Mouse (Mus musculus) B cell, adult 62 days (primary cell): ENCODE results near the gene Olfr744. TPM values are rescaled to one million over a fixed set of nuclear protein-coding genes. Genes with fewer than 3 reads are reported as not detected.

Experiments used
- total RNA-seq: library from RNA; stranded (reverse); gene quantifications from 4 replicates; pipeline ENCODE4 v1.2.4, GENCODE M21; 2023

Olfr744 gene
- total RNA-seq = not detected in 4 replicates

GRCm38 (mm10) chr14:50614579-50614978 lies at the start of gene Olfr744:
Gene Olfr744 (plus strand): TSS chr14:50614879.

GRCm38 (mm10) chr14:50639088-50639487 lies 24.4 kb downstream of the Olfr744 start, which contains the start of gene Olfr745:
Gene Olfr745 (plus strand): TSS chr14:50639388.

GRCm38 (mm10) chr14:50646783-50647182 lies 32.1 kb downstream of the Olfr744 start, which contains the start of gene Olfr746:
Gene Olfr746 (plus strand): TSS chr14:50647083.

Other genes starting within 250 kb of the Olfr744 start
- not detected in 4 replicates for gene Olfr736, start 233.7 kb upstream of the Olfr744 start, total RNA-seq
- gene Olfr738, start 207.3 kb upstream of the Olfr744 start, total RNA-seq = not detected in 4 replicates
- gene Olfr739, start 196.3 kb upstream of the Olfr744 start, total RNA-seq = not detected in 4 replicates
- not detected in 4 replicates for gene Olfr740, start 169.3 kb upstream of the Olfr744 start, total RNA-seq
- not detected in 4 replicates for gene Olfr741, start 142.1 kb upstream of the Olfr744 start, total RNA-seq
- not detected in 4 replicates for gene Olfr742, start 111.3 kb upstream of the Olfr744 start, total RNA-seq
- not detected in 4 replicates for gene Olfr743, start 93.0 kb upstream of the Olfr744 start, total RNA-seq
- not detected in 4 replicates for gene Olfr745, start 24.5 kb downstream of the Olfr744 start, total RNA-seq
- not detected in 4 replicates for gene Olfr746, start 32.2 kb downstream of the Olfr744 start, total RNA-seq
- gene Olfr747, start 78.3 kb downstream of the Olfr744 start, total RNA-seq = not detected in 4 replicates
- not detected in 4 replicates for gene Olfr748, start 92.5 kb downstream of the Olfr744 start, total RNA-seq
- not detected in 4 replicates for gene Olfr749, start 130.2 kb downstream of the Olfr744 start, total RNA-seq
- gene Ttc5, start 170.6 kb downstream of the Olfr744 start, total RNA-seq = 79.5 to 92.1 TPM (median 87.1 TPM) in 4 replicates
- 2.6 TPM in 1 of 4 replicates, not detected in the others for gene Ccnb1ip1, start 192.9 kb downstream of the Olfr744 start, total RNA-seq
- 58.4 to 66.1 TPM (median 62.7 TPM) in 4 replicates for gene Parp2, start 193.0 kb downstream of the Olfr744 start, total RNA-seq